Mouse (Mus musculus) limb, embryonic 13.5 days (tissue): ENCODE results near the gene Glyctk. TPM values are rescaled to one million over a fixed set of nuclear protein-coding genes. Genes with fewer than 3 reads are reported as not detected.
"Not testable (repeated sequence)": the region's sequence is repeated elsewhere in the genome, so short reads cannot be mapped to it uniquely, and the experiment has no call there.

Experiments
- ATAC-seq: fragments of 200-750 bp; cut with Nextera tagmentation; 2 replicates; pipeline ENCODE4 v1.8.0; 2017; ENCODE audit warnings: low read depth, moderate number of reproducible peaks, moderate TSS enrichment; ENCODE audit not compliant: low FRiP score
- H3K27ac ChIP-seq: fragments of 300-500 bp; sonication (generic); 2 replicates; pipeline ENCODE4 v1.5.1; 2015; ENCODE audit warnings: inconsistent platforms, mild to moderate bottlenecking, moderate library complexity
- H3K27me3 ChIP-seq: fragments of 300-500 bp; sonication (generic); 2 replicates; pipeline ENCODE4 v1.6.1; 2015; ENCODE audit warnings: mild to moderate bottlenecking, inconsistent platforms
- H3K36me3 ChIP-seq: fragments of 300-500 bp; sonication (generic); 2 replicates; pipeline ENCODE4 v1.6.1; 2015; ENCODE audit warnings: inconsistent platforms, mild to moderate bottlenecking, moderate library complexity
- H3K4me1 ChIP-seq: fragments of 300-500 bp; sonication (generic); 2 replicates; pipeline ENCODE4 v1.6.1; 2015; ENCODE audit warnings: inconsistent platforms
- H3K4me2 ChIP-seq: fragments of 300-500 bp; sonication (generic); replicated peaks from 2 replicates; pipeline ENCODE4 v1.6.1; 2015; ENCODE audit warnings: inconsistent platforms, mild to moderate bottlenecking, moderate library complexity
- H3K4me3 ChIP-seq: fragments of 300-500 bp; sonication (generic); 2 replicates; pipeline ENCODE4 v1.5.1; 2015; ENCODE audit warnings: moderate library complexity, mild to moderate bottlenecking, inconsistent platforms
- H3K9ac ChIP-seq: fragments of 300-500 bp; sonication (generic); 2 replicates; pipeline ENCODE4 v1.6.1; 2015; ENCODE audit warnings: mild to moderate bottlenecking, inconsistent platforms
- H3K9me3 ChIP-seq: fragments of 300-500 bp; sonication (generic); 2 replicates; pipeline ENCODE4 v1.6.1; 2016; ENCODE audit warnings: inconsistent platforms
- WGBS: fragments of 180-500 bp; shearing (Covaris S2); methylation state at CpG from one replicate; pipeline ENCODE4 v1.1.7; 2015; 5-methylcytosine and 5-hydroxymethylcytosine counted together
- polyA plus RNA-seq: library from polyadenylated mRNA; unstranded; fragments of >200 nt; fragmentation: Nextera tagmentation; extraction: Ambion mirVana; gene quantifications from 2 replicates; pipeline ENCODE4 v1.2.1, GENCODE M21; 2015

The Glyctk gene
- polyA plus RNA-seq, 1 experiment from 2014 or later: 3.2 TPM

GRCm38 (mm10) chr9:106173363-106173762, 15.4 kb upstream of the Glyctk start:
- Histone ChIP-seq H3K4me2 (peak overlapping the region; percentile 79), H3K9me3 (no peaks in the 10 kb centered on the region), H3K9ac (peak overlapping the region; percentile 50), H3K4me3 (peak overlapping the region; percentile 97), H3K27me3 (no peaks in the 10 kb centered on the region), H3K36me3 (peaks cover 21% of the 10 kb centered on the region), H3K27ac (no peak overlapping the region), H3K4me1 (peaks cover 50% of the 10 kb centered on the region)
- ATAC-seq: no peak
- WGBS: 64% methylated on average over 2 of the region's 2 CpGs

- Histone ChIP-seq H3K36me3 (peaks cover 13% of the 10 kb centered on the region), H3K27me3 (no peaks in the 10 kb centered on the region), H3K9ac (peak overlapping the region; percentile 97), H3K9me3 (no peaks in the 10 kb centered on the region), H3K27ac (no peak overlapping the region), H3K4me3 (peak overlapping the region; percentile 97), H3K4me2 (peak overlapping the region; percentile 79), H3K4me1 (peaks cover 50% of the 10 kb centered on the region)
- no peak for ATAC-seq
- WGBS: 18% methylated on average over 3 of the region's 3 CpGs
Observed at GRCm38 (mm10) chr9:106172527-106172926, 14.6 kb upstream of the Glyctk start.

GRCm38 (mm10) chr9:106171346-106172158, 13.6 kb upstream of the Glyctk start:
- H3K4me1 ChIP-seq: peaks cover 47% of the 10 kb centered on the region
- H3K4me2 ChIP-seq: peak overlapping the region; percentile 79

GRCm38 (mm10) chr9:106170556-106171345, 12.8 kb upstream of the Glyctk start, which contains the start of gene Wdr82:
Gene Wdr82 (plus strand): TSS chr9:106170928.
- peak within 1 kb of the TSS; percentile 79 for H3K4me2 ChIP-seq

More at GRCm38 (mm10) chr9:106171346-106172158, 13.6 kb upstream of the Glyctk start:
- H3K9ac ChIP-seq: peak overlapping the region; percentile 97
- no peaks in the 10 kb centered on the region for H3K9me3 ChIP-seq
- no peaks in the 10 kb centered on the region for H3K27me3 ChIP-seq
- whole genome bisulfite sequencing: under 1% methylated on average over 30 of the region's 30 CpGs
- ATAC-seq: peak; percentile 62
- peak overlapping the region; percentile 96 for H3K27ac ChIP-seq
- H3K4me3 ChIP-seq: peak overlapping the region; percentile 97
- peaks cover 3% of the 10 kb centered on the region for H3K36me3 ChIP-seq

GRCm38 (mm10) chr9:106169917-106170316, 12.0 kb upstream of the Glyctk start:
- ATAC-seq: no peak
- no peaks in the 10 kb centered on the region for H3K27me3 ChIP-seq
- H3K9ac ChIP-seq: peak overlapping the region; percentile 97
- H3K36me3 ChIP-seq: no peaks in the 10 kb centered on the region
- H3K9me3 ChIP-seq: no peaks in the 10 kb centered on the region
- H3K4me1 ChIP-seq: peaks cover 30% of the 10 kb centered on the region
- H3K4me2 ChIP-seq: peak overlapping the region; percentile 71
- H3K27ac ChIP-seq: peak overlapping the region; percentile 76; the same call in 1 of the 2 replicates
- WGBS: 28% methylated on average over 6 of the region's 6 CpGs
- H3K4me3 ChIP-seq: peak overlapping the region; percentile 97; the same call in 1 of the 2 replicates

More at GRCm38 (mm10) chr9:106170556-106171345, 12.8 kb upstream of the Glyctk start, which contains the start of gene Wdr82:
- under 1% methylated on average over 75 of the region's 81 CpGs for WGBS
- Histone ChIP-seq H3K4me1 (peaks cover 39% of the 10 kb centered on the region), H3K27me3 (no peaks in the 10 kb centered on the region), H3K4me3 (peak within 1 kb of the TSS; percentile 97), H3K9ac (peak within 1 kb of the TSS; percentile 97), H3K36me3 (no peaks in the 10 kb centered on the region), H3K9me3 (no peaks in the 10 kb centered on the region), H3K27ac (peak within 1 kb of the TSS; percentile 96)
- peak; percentile 90 for ATAC-seq

- not testable (repeated sequence) for H3K4me3 ChIP-seq, H3K9me3 ChIP-seq, ATAC-seq, H3K36me3 ChIP-seq, H3K9ac ChIP-seq, H3K27me3 ChIP-seq, H3K27ac ChIP-seq, H3K4me2 ChIP-seq
- peaks cover 23% of the 10 kb centered on the region for H3K4me1 ChIP-seq
- WGBS: 74% methylated on average over 1 of the region's 1 CpGs
Observed at GRCm38 (mm10) chr9:106169006-106169405, 11.1 kb upstream of the Glyctk start.

GRCm38 (mm10) chr9:106167703-106168102, 9.8 kb upstream of the Glyctk start:
- H3K36me3 ChIP-seq: no peaks in the 10 kb centered on the region
- no peaks in the 10 kb centered on the region for H3K27me3 ChIP-seq
- H3K4me1 ChIP-seq: peaks cover 10% of the 10 kb centered on the region
- no peak overlapping the region for H3K4me3 ChIP-seq
- H3K4me2 ChIP-seq: no peak overlapping the region
- H3K9me3 ChIP-seq: no peaks in the 10 kb centered on the region
- 16% methylated on average over 1 of the region's 1 CpGs for WGBS
- no peak overlapping the region for H3K9ac ChIP-seq
- no peak for ATAC-seq
- no peak overlapping the region for H3K27ac ChIP-seq

- Histone ChIP-seq H3K4me2 (no peak overlapping the region), H3K36me3 (no peaks in the 10 kb centered on the region), H3K4me3 (no peak overlapping the region), H3K4me1 (peaks cover 7% of the 10 kb centered on the region), H3K9me3 (no peaks in the 10 kb centered on the region), H3K9ac (no peak overlapping the region), H3K27me3 (no peaks in the 10 kb centered on the region), H3K27ac (no peak overlapping the region)
- ATAC-seq: no peak
- WGBS: 67% methylated on average over 3 of the region's 3 CpGs
Observed at GRCm38 (mm10) chr9:106167241-106167640, 9.3 kb upstream of the Glyctk start.

GRCm38 (mm10) chr9:106166709-106167108, 8.8 kb upstream of the Glyctk start:
- no peak overlapping the region for H3K4me3 ChIP-seq
- no peak overlapping the region for H3K4me2 ChIP-seq
- H3K27ac ChIP-seq: no peak overlapping the region
- H3K9me3 ChIP-seq: no peaks in the 10 kb centered on the region
- peaks cover under 1% of the 10 kb centered on the region; the same call in 1 of the 2 replicates for H3K27me3 ChIP-seq
- no peak overlapping the region for H3K9ac ChIP-seq
- no peaks in the 10 kb centered on the region for H3K36me3 ChIP-seq
- WGBS: 87% methylated on average over 2 of the region's 2 CpGs
- H3K4me1 ChIP-seq: peaks cover 7% of the 10 kb centered on the region
- ATAC-seq: no peak

- Histone ChIP-seq H3K27ac (peak overlapping the region; percentile 91), H3K9me3 (no peaks in the 10 kb centered on the region), H3K4me2 (peak overlapping the region; percentile 68), H3K4me3 (peak overlapping the region; percentile 61), H3K36me3 (no peaks in the 10 kb centered on the region), H3K9ac (peak overlapping the region; percentile 73), H3K27me3 (peaks cover 6% of the 10 kb centered on the region), H3K4me1 (0 out of 2 replicates have a peak, but pooled peaks cover 3% of the 10 kb centered on the region)
- ATAC-seq: no peak
- 31% methylated on average over 5 of the region's 5 CpGs for WGBS
Observed at GRCm38 (mm10) chr9:106160426-106160825, 2.5 kb upstream of the Glyctk start.

GRCm38 (mm10) chr9:106159784-106160301, 1.9 kb upstream of the Glyctk start:
- ATAC-seq: peak; percentile 78
- no peaks in the 10 kb centered on the region for H3K36me3 ChIP-seq
- no peaks in the 10 kb centered on the region for H3K9me3 ChIP-seq
- H3K9ac ChIP-seq: peak overlapping the region; percentile 73
- H3K4me1 ChIP-seq: 0 out of 2 replicates have a peak, but pooled peaks cover 3% of the 10 kb centered on the region
- H3K27ac ChIP-seq: peak overlapping the region; percentile 91
- H3K4me3 ChIP-seq: peak overlapping the region; percentile 61
- peak overlapping the region; percentile 68 for H3K4me2 ChIP-seq
- H3K27me3 ChIP-seq: peaks cover 9% of the 10 kb centered on the region
- WGBS: 2% methylated on average over 24 of the region's 24 CpGs
